Mouse (Mus musculus): Measurements from ENCODE around the gene Pofut2. TPM values are rescaled to one million over a fixed set of nuclear protein-coding genes. Genes with fewer than 3 reads are reported as not detected.

Pofut2 gene
- 10 to 100 TPM; 60.3 to 61.0 TPM for total RNA-seq (2021)

GRCm38 (mm10) chr10:77258704-77259621 lies at the start of gene Pofut2:
Pofut2 (plus strand) TSS chr10:77259218.
- intact Hi-C loops (cut with DNase I): no loop called here
- DNase-seq: peak; percentile 95 to 96

DNA sequence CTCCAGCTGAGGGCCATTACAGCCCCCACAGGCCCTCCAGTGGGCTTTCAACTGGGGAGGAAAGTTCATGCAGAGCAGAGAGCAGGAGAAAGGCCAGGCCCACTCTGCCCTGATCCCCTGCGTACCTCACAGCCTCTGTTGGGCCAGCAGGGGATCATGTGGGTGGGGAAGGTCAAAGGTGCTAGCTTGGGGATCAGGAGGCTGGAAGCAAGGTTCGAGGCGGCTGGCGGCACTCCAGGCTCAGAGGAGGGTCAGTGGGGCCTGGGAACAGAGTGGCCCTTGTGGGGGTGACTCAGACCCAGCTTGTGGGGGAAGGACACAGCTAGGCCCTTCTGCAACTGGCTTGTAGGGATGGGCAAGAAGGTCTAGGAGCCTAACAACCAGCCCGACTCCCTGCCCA lies 49.8 kb upstream of the Pofut2 start:
- intact Hi-C loops (cut with DNase I): loop anchor here (5.0 kb wide), 1 partner anchor 43 kb away; no protein-coding TSS in a partner anchor
- no peak for DNase-seq

- intact Hi-C loops (cut with DNase I): no loop called here
- DNase-seq: no peak
Observed at GRCm38 (mm10) chr10:77210666-77211065, 48.4 kb upstream of the Pofut2 start.

GRCm38 (mm10) chr10:77211116-77211570 lies 47.9 kb upstream of the Pofut2 start:
- DNase-seq: peak; percentile 80 to 83
- intact Hi-C loops (cut with DNase I): no loop called here

DNA sequence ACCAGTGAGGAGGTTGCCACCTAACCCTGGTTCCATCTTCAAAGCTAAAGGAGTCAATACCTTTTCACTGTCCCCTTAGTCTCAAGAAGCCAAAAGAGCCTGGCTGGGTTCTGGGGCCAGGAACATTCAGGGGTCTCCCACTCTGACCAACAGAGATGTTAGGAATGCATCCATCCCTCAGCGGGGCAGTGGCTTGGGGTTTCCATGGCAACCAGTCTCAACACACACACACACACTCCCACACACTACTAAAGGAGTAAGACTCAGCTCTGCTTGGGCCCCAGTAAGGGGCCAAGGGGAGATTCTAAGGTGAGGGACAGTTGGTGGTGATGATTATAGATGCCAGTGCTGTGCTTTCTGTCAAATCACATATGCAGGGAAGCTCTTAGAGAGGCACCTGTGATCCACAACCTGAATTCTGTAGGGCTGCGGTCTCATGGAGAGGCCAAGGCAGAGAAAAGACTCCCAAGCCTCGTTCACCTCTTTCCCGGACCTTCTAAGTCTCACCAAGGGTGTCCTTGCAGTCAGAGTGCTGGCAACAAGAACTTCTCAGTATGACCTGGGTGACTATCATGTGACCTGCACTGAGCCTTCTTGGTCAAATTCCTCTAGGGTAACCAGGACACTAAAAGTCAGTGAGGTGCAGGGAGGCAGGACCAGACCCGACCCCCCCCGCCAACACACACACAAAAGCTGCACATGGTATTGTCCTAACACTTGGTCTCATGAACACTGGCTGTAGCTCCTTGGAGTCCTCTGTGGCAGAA lies 46.5 kb upstream of the Pofut2 start:
- intact Hi-C loops (cut with DNase I): no loop called here

GRCm38 (mm10) chr10:77213483-77213882 lies 45.5 kb upstream of the Pofut2 start:
- intact Hi-C loops (cut with DNase I): no loop called here
- no peak for DNase-seq

More for the DNA sequence above, 46.5 kb upstream of the Pofut2 start:
- DNase-seq: no peak

GRCm38 (mm10) chr10:77214586-77214985 lies 44.4 kb upstream of the Pofut2 start:
- DNase-seq: no peak
- intact Hi-C loops (cut with DNase I): no loop called here

DNA sequence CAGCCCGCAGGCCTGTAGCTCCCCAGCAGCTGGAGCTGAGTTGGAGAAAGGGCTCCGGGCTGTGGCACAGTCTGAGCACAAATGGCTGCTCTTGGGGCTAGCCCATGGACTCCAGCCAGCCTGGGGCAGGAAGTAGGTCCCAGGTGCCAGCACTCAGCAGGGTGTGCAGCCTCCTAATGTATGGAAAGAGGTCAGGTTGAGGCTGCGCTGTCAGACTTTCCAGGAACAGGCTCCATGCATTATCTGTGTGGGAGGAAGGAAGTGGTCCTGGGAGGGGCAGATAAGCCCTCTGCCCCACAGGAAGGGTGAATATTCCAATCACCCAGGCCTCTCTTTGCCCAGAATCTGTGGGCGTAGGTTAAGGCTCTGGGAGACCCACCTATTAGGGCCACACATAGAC lies 43.4 kb upstream of the Pofut2 start:
- intact Hi-C loops (cut with DNase I): no loop called here
- no peak for DNase-seq

DNA sequence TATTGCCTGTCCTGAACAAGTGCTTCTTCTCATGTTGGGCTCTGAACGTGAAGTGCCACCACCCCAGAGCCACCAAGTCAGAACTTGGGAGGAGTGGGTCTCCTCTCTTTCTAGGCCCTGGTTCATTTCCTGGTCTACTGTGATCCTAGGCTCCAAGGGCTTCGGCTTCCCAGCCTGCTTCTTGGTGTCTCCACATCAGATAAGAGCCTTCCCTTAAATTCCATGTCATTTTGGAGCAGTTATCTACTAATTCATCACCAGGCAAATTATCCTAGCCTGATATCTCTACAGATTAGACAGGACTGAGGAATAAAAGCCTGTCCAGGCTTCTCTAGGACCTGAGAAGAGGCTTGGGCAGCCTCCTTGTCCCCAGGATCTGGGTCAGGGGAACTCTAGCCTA lies 42.7 kb upstream of the Pofut2 start:
- no peak for DNase-seq
- intact Hi-C loops (cut with DNase I): no loop called here

- intact Hi-C loops (cut with DNase I): no loop called here
- DNase-seq: no peak
Observed at GRCm38 (mm10) chr10:77217155-77217731, 41.8 kb upstream of the Pofut2 start.

GRCm38 (mm10) chr10:77218059-77218458 lies 41.0 kb upstream of the Pofut2 start:
- intact Hi-C loops (cut with DNase I): no loop called here
- DNase-seq: no peak

DNA sequence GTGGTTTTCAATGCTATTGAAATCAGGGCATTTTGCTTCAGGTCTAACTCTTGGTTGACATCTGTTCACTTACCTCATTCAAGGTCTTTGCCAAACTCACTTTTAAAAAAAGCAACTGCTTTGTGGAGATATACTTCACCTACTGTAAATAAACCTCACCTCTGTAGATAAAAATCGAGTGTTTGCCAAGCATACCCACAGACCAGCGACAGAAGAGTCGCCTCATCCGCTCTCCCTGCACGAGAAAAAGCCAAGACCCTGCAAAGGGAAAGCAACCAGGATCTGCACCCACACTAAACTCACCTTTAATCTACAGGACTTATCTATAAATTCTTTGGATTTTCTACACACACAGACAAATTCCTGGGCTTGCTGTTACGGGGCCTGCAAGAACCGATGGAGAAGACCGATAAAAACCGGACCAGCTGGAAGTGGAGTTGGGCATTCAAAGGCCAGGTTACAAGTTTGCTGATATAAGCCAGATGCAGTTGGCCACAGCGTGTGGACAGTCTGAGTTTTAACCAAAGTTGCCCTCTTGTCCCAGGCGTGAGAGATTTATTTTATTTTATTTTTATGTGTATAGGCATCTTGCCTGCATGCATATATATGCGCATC lies 39.5 kb upstream of the Pofut2 start:
- intact Hi-C loops (cut with DNase I): no loop called here

DNA sequence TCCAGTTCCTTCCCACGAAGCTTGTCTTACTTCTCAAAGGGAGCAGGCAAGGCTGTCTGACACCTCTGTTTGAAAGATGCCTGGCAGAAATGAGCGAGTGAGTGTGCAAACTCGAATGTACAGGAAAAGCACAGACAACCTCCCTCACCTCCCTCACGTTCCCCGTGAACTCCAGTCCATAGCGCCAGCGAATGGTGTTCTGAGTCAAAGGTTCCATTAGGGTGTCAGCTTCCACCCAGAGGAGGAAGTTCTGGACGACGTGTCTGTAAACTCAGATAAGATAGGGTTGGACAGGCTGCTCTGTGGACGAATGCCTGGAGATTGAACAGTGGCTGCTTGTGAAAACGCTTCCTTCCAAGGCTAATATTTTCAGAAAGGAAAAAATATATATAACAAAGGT lies 37.9 kb upstream of the Pofut2 start:
- intact Hi-C loops (cut with DNase I): no loop called here
- DNase-seq: peak; percentile 49 to 50

More for the DNA sequence above, 39.5 kb upstream of the Pofut2 start:
- no peak for DNase-seq

- intact Hi-C loops (cut with DNase I): no loop called here
- DNase-seq: no peak
Observed at GRCm38 (mm10) chr10:77222963-77223552, 36.0 kb upstream of the Pofut2 start.

DNA sequence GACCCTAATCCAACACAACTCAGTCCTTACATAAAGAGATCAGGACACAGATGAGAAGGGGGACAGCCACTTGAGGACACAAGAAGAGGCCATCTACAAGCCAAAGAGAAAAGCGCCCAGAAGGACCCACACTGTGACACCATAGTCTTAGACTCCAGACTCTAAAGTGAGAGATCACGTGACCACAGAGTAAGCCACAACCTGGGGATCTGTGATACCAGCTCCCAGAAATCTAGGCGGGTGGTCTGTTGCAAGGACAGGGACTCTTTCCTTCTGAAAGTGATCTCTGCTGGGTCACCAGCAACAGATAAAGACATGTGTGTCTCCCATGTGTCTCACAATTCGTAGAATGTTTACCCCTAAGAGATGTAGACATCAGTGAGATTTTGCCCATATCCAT lies 34.6 kb upstream of the Pofut2 start:
- DNase-seq: no peak
- intact Hi-C loops (cut with DNase I): no loop called here

GRCm38 (mm10) chr10:77225414-77225813 lies 33.6 kb upstream of the Pofut2 start:
- peak; percentile 54 to 56 for DNase-seq
- intact Hi-C loops (cut with DNase I): no loop called here

DNA sequence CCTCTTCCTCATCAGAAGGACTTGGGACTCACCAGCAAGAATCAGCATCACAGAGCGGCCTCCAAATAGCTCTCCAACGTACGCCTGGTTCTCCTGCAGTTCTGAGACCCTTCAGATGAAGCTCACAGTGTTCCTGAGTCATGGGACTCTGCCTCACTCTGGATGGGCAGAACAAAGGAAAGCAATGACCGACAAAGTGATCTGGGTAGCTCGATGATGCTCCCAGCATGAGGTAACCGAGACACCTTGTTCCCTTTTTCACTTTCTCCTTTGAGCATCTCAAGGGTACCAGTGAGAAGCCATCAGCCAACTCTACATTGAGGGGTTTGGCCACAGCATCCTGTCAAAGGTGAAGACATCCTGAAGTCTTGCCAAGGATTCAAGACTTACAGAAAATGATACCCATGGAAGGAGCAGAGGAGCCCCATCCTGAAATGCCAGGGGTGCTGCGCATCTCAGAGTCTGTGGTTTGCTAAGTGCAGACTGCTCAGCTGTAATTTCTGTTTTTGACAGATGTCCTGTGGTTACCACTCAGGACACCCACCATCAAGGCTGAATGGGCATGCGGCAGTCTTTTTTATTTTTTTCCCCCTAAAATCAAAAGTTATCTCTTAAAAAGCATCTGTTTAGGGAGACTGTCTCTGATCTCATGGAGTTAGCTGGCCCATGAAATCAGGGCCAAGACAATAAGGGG lies 32.9 kb upstream of the Pofut2 start:
- DNase-seq: no peak
- intact Hi-C loops (cut with DNase I): no loop called here

- intact Hi-C loops (cut with DNase I): no loop called here
Observed at GRCm38 (mm10) chr10:77226691-77227367, 32.2 kb upstream of the Pofut2 start.

GRCm38 (mm10) chr10:77227368-77227723 lies 31.7 kb upstream of the Pofut2 start:
- intact Hi-C loops (cut with DNase I): no loop called here
- no peak for DNase-seq

More at GRCm38 (mm10) chr10:77226691-77227367, 32.2 kb upstream of the Pofut2 start:
- DNase-seq: no peak

Data from heart, postnatal 10 days (tissue).